Mouse (Mus musculus): ENCODE measurements around the gene Egr2.

DNA sequence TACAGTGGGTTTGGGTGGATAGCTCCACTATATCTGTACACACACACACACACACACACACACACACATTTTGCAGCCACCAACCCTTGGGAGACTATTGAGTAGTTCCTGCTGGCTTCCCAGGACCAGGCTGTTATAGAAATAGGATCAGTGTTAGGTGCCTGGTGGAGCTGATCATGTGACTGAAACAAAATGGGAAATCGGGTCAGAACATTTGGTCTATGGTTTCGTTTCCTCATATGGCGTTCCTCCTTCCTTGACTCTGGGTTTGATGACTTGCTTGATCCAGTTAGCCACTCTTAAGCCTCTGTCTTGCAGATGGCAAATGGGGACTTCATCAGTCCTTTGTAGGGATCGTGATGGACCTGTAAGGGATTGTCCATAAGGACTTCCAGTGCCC lies 44.6 kb downstream of the Egr2 start:
- TF ChIP-seq POLR2A (IDR thresholded peaks at IDR 0.05; ENCODE audit: borderline replicate concordance, extremely low read depth, insufficient read depth, insufficient read length, poor library complexity, severe bottlenecking) (no peak), CTCF (IDR thresholded peaks at IDR 0.05; ENCODE audit: borderline replicate concordance, extremely low read depth, insufficient read depth, insufficient read length) (no peak)
